Mouse (Mus musculus) ES-E14 (cell line): ENCODE measurements around the gene Stfa3.

ENCODE experiments used
- HCFC1 ChIP-seq: IDR thresholded peaks from 2 replicates; pipeline ENCODE4 v1.6.1; 2012; ENCODE audit warnings: low read length, inconsistent platforms, borderline replicate concordance; ENCODE audit not compliant: insufficient read depth
- MAFK ChIP-seq: IDR thresholded peaks from 2 replicates; pipeline ENCODE4 v1.6.1; 2014; ENCODE audit warnings: mild to moderate bottlenecking, low read depth, low read length, inconsistent platforms; ENCODE audit not compliant: insufficient read depth
- ZC3H11A ChIP-seq: IDR thresholded peaks from 2 replicates; pipeline ENCODE4 v1.6.1; 2012; ENCODE audit warnings: low read depth, mild to moderate bottlenecking, inconsistent platforms, low read length, borderline replicate concordance
- ZNF384 ChIP-seq: IDR thresholded peaks from 2 replicates; pipeline ENCODE4 v1.6.1; 2012; ENCODE audit warnings: low read depth, low read length, inconsistent platforms

DNA sequence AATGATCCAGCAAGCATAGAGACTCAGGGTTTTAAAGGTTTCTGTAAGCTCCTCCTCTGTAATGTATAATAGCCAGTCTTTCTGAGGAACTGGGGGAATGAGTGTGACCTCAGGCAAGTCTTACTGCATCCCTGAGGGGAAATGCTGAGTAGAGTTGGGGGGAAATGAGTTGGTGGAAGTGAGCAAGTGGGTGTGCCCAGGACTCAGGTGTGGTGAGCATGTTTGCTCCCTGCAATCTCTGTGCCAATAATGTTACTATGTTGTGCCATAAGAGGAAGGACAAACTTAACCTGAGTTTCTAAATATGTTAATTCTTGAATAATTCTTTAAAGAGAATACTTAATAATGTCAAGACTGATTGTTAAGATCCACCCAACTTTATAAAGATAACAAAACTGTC lies 46.8 kb downstream of the Stfa3 start, which contains the start of gene Stfa2:
- TF ChIP-seq ZNF384 = no peak
- TF ChIP-seq HCFC1 = no peak
- no peak for TF ChIP-seq ZC3H11A
- TF ChIP-seq MAFK = no peak
